Mouse (Mus musculus) heart, embryonic 11.5 days (tissue): ENCODE data around the gene Klrb1c. TPM values are rescaled to one million over a fixed set of nuclear protein-coding genes. Genes with fewer than 3 reads are reported as not detected.

Source experiments
- ATAC-seq: fragments of 200-750 bp; cut with Nextera tagmentation; replicated peaks from 2 replicates; pipeline ENCODE4 v1.8.0; 2017; ENCODE audit warnings: moderate library complexity; ENCODE audit not compliant: insufficient number of reproducible peaks, low FRiP score, low TSS enrichment
- H3K27ac ChIP-seq: fragments of 300-500 bp; sonication (generic); 2 replicates; pipeline ENCODE4 v1.5.1; 2014; ENCODE audit warnings: mild to moderate bottlenecking, low read depth, low read length
- H3K27me3 ChIP-seq: fragments of 300-500 bp; sonication (generic); 2 replicates; pipeline ENCODE4 v1.6.1; 2014; ENCODE audit warnings: mild to moderate bottlenecking, low read length, mixed read lengths; ENCODE audit not compliant: control insufficient read depth, insufficient read depth
- H3K36me3 ChIP-seq: fragments of 300-500 bp; sonication (generic); 2 replicates; pipeline ENCODE4 v1.6.1; 2014; ENCODE audit warnings: mild to moderate bottlenecking, low read length, moderate library complexity, mixed read lengths; ENCODE audit not compliant: control insufficient read depth, insufficient read depth
- H3K4me1 ChIP-seq: fragments of 300-500 bp; sonication (generic); 2 replicates; pipeline ENCODE4 v1.6.1; 2014; ENCODE audit warnings: low read length; ENCODE audit not compliant: control insufficient read depth, insufficient read depth
- H3K4me2 ChIP-seq: fragments of 300-500 bp; sonication (generic); 2 replicates; pipeline ENCODE4 v1.6.1; 2014; ENCODE audit warnings: mild to moderate bottlenecking, moderate library complexity
- H3K4me3 ChIP-seq: fragments of 300-500 bp; sonication (generic); 2 replicates; pipeline ENCODE4 v1.5.1; 2014; ENCODE audit warnings: low read depth, low read length
- H3K9ac ChIP-seq: fragments of 300-500 bp; sonication (generic); 2 replicates; pipeline ENCODE4 v1.6.1; 2014; ENCODE audit warnings: mild to moderate bottlenecking, low read depth, low read length, moderate library complexity
- H3K9me3 ChIP-seq: fragments of 300-500 bp; sonication (generic); replicated peaks from 2 replicates; pipeline ENCODE4 v1.6.1; 2016; ENCODE audit warnings: low read length; ENCODE audit not compliant: control insufficient read depth
- WGBS: fragments of 180-500 bp; shearing (Covaris S2); extraction: QIAGEN DNeasy Blood & Tissue Kit; methylation state at CpG from one replicate; pipeline ENCODE4 v1.1.7; 2014; ENCODE audit not compliant: insufficient replicate concordance; 5-methylcytosine and 5-hydroxymethylcytosine counted together
- polyA plus RNA-seq: library from polyadenylated mRNA; unstranded; fragments of >200 nt; fragmentation: Nextera tagmentation; extraction: Ambion mirVana; gene quantifications from 2 replicates; pipeline ENCODE4 v1.2.1, GENCODE M21; 2014

Klrb1c gene
- not detected in 2 replicates for polyA plus RNA-seq

DNA sequence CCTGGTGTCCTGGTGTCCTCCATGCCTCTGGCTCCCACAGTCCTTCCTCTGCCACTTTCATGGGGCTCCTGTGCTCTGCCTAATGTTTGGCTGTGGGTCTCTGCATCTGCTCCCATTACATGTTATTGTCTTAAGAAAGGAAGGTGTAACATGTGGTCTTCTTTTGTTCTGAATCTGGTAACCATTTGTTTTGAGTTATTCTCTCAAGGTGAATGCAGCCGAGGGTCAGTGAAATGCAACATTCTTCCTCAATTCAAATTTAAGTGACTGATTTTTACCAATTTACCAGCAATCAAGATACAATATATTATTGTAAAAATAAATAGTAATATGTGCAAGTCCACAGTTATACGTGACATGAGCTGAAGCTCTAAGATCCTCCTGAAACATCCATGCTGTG is at the start of gene Klrb1c:
Klrb1c (minus strand) TSS at position 101 of the 400 bp plus-strand sequence.
- Histone ChIP-seq H3K4me1 (no peaks in the 10 kb centered on the region), H3K9me3 (no peaks in the 10 kb centered on the region), H3K36me3 (no peaks in the 10 kb centered on the region), H3K9ac (no peak within 1 kb of the TSS), H3K27me3 (no peaks in the 10 kb centered on the region), H3K27ac (no peak within 1 kb of the TSS), H3K4me3 (no peak within 1 kb of the TSS), H3K4me2 (no peak within 1 kb of the TSS)
- no peak for ATAC-seq
- WGBS = 81% methylated on average over 2 of the region's 2 CpGs

DNA sequence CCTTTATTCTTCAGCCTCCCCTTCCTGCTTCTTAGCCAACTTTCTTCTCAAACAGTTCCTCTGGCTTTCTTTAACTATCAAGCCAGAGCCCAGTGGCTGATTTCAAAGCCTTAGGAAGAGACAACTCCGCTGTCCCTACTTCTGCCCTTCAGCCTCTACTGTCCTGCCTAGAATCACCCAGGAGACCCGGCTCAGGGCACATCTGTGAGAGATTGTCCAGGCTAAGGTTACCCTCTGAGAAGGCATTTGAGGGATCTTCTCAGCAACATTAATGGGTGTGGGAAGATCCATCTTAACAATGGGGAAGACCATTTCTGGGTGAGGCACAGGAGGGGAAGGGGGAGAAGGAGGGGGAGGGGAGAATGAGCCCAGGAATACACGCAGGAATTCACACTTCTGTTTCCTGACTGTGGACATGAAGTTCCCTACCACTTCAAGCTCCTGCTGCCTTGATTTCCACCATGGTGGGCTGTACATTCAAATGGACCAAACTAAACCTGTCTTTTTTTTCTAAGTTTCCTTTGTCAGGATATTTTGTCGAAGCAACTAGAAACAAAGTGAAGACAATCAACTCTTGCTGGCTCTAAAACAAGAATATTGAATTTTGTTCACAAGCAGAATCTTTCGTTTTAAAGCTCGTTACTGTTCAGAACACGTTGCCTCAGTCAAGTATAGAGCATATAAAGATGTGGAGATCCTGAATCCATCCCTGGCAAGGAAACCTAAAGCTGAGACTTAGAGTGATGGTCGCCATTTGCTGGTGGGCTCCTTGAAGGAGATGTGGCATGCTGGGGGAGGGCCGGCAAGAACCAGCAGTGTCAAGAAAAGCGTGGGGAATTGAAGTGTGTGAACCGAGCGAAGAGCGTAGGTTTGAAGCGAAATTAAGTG is 48.7 kb upstream of the Klrb1c start:
- no peak overlapping the region for H3K27ac ChIP-seq

GRCm38 (mm10) chr6:128836955-128837334 is 47.9 kb upstream of the Klrb1c start:
- 0 out of 2 replicates have a peak overlapping the region, but pooled peaks have one; percentile 85 for H3K4me3 ChIP-seq
- 83% methylated on average over 6 of the region's 6 CpGs for WGBS
- no peak overlapping the region for H3K9ac ChIP-seq

More for the DNA sequence above, 48.7 kb upstream of the Klrb1c start:
- no peaks in the 10 kb centered on the region for H3K36me3 ChIP-seq
- H3K9me3 ChIP-seq = no peaks in the 10 kb centered on the region
- ATAC-seq = peak; percentile 11; the same call in 1 of the 2 replicates
- WGBS = 1% methylated on average over 14 of the region's 14 CpGs
- H3K4me2 ChIP-seq = peak overlapping the region; percentile 82
- no peaks in the 10 kb centered on the region for H3K27me3 ChIP-seq
- peak overlapping the region; percentile 93 for H3K9ac ChIP-seq
- peak overlapping the region; percentile 85 for H3K4me3 ChIP-seq
- H3K4me1 ChIP-seq = peaks cover 3% of the 10 kb centered on the region; the same call in 1 of the 2 replicates

GRCm38 (mm10) chr6:128836191-128836954 is 47.4 kb upstream of the Klrb1c start:
- H3K4me3 ChIP-seq = no peak overlapping the region
- no peak overlapping the region for H3K4me2 ChIP-seq
- H3K27me3 ChIP-seq = no peaks in the 10 kb centered on the region
- 82% methylated on average over 8 of the region's 8 CpGs for WGBS
- H3K36me3 ChIP-seq = no peaks in the 10 kb centered on the region
- H3K9ac ChIP-seq = no peak overlapping the region
- H3K4me1 ChIP-seq = peaks cover 3% of the 10 kb centered on the region; the same call in 1 of the 2 replicates
- no peak for ATAC-seq
- H3K27ac ChIP-seq = no peak overlapping the region
- H3K9me3 ChIP-seq = no peaks in the 10 kb centered on the region

More at GRCm38 (mm10) chr6:128836955-128837334, 47.9 kb upstream of the Klrb1c start:
- H3K36me3 ChIP-seq = no peaks in the 10 kb centered on the region
- no peaks in the 10 kb centered on the region for H3K27me3 ChIP-seq
- H3K4me1 ChIP-seq = peaks cover 3% of the 10 kb centered on the region; the same call in 1 of the 2 replicates
- H3K4me2 ChIP-seq = peak overlapping the region; percentile 82
- H3K27ac ChIP-seq = no peak overlapping the region
- no peaks in the 10 kb centered on the region for H3K9me3 ChIP-seq
- ATAC-seq = no peak

GRCm38 (mm10) chr6:128835571-128835970 is 46.6 kb upstream of the Klrb1c start:
- H3K4me3 ChIP-seq = no peak overlapping the region
- no peaks in the 10 kb centered on the region for H3K9me3 ChIP-seq
- H3K4me2 ChIP-seq = no peak overlapping the region
- no peak overlapping the region for H3K27ac ChIP-seq
- no peak for ATAC-seq
- H3K36me3 ChIP-seq = no peaks in the 10 kb centered on the region
- H3K4me1 ChIP-seq = peaks cover 3% of the 10 kb centered on the region; the same call in 1 of the 2 replicates
- no peak overlapping the region for H3K9ac ChIP-seq
- H3K27me3 ChIP-seq = no peaks in the 10 kb centered on the region
- 68% methylated on average over 4 of the region's 4 CpGs for WGBS

DNA sequence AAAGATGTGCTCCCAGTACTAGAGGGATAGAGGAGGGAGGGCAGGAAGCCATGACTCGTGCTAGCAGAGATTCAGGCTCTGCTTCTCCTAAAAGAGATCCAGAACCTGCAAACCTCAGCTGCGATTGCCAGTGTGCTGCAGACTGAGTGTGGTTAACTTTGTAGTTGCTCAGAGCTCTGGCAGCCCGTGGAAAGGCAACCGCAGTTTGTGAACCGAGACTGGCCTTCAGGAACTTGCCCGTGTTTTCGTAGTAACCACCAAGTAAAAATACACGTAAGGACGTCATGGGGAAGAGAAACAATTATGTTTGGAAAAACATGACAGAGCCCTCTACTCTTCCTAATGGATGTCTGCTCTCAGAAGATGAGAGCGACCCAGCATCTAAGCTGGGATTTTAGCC is 44.0 kb upstream of the Klrb1c start:
- Histone ChIP-seq H3K9ac (no peak overlapping the region), H3K4me3 (no peak overlapping the region), H3K27me3 (no peaks in the 10 kb centered on the region), H3K9me3 (no peaks in the 10 kb centered on the region), H3K4me1 (peaks cover 3% of the 10 kb centered on the region; the same call in 1 of the 2 replicates), H3K27ac (no peak overlapping the region), H3K36me3 (no peaks in the 10 kb centered on the region), H3K4me2 (no peak overlapping the region)
- no peak for ATAC-seq
- 72% methylated on average over 10 of the region's 10 CpGs for WGBS

GRCm38 (mm10) chr6:128829837-128830236 is 40.8 kb upstream of the Klrb1c start:
- 53% methylated on average over 4 of the region's 4 CpGs for WGBS
- ATAC-seq = no peak

DNA sequence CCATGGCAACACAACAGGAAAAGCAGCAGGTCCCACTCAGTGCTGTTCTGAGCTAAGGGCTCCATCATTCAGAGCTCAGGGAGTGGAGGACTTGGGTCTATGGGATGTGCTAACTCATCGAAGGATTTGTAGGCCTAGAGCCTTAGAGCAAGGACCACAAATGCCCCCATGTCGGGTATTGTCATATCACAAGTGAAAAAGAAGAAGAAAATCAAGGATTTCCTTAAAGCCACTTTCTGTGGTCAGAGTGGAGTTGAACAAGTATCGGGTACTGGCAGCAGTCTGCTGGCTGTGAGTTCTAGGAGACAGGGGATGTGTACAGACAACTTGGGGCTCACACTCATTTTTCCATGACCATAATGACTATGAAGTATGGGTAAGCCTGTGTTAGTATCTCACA is 37.8 kb upstream of the Klrb1c start:
- no peaks in the 10 kb centered on the region for H3K4me1 ChIP-seq
- H3K27me3 ChIP-seq = no peaks in the 10 kb centered on the region; the same call in 1 of the 2 replicates
- no peak overlapping the region for H3K4me2 ChIP-seq
- no peaks in the 10 kb centered on the region for H3K9me3 ChIP-seq
- H3K9ac ChIP-seq = no peak overlapping the region
- no peak overlapping the region for H3K4me3 ChIP-seq
- no peak overlapping the region for H3K27ac ChIP-seq
- WGBS = 78% methylated on average over 3 of the region's 3 CpGs
- H3K36me3 ChIP-seq = no peaks in the 10 kb centered on the region
- no peak for ATAC-seq

More at GRCm38 (mm10) chr6:128829837-128830236, 40.8 kb upstream of the Klrb1c start:
- H3K4me3 ChIP-seq = no peak overlapping the region
- no peaks in the 10 kb centered on the region for H3K36me3 ChIP-seq
- H3K27me3 ChIP-seq = no peaks in the 10 kb centered on the region
- no peaks in the 10 kb centered on the region for H3K4me1 ChIP-seq
- H3K9ac ChIP-seq = no peak overlapping the region
- H3K4me2 ChIP-seq = no peak overlapping the region
- no peaks in the 10 kb centered on the region for H3K9me3 ChIP-seq
- no peak overlapping the region for H3K27ac ChIP-seq
